ENCODE assay signal across 16 mouse cellular contexts in the genomic region with DNA sequence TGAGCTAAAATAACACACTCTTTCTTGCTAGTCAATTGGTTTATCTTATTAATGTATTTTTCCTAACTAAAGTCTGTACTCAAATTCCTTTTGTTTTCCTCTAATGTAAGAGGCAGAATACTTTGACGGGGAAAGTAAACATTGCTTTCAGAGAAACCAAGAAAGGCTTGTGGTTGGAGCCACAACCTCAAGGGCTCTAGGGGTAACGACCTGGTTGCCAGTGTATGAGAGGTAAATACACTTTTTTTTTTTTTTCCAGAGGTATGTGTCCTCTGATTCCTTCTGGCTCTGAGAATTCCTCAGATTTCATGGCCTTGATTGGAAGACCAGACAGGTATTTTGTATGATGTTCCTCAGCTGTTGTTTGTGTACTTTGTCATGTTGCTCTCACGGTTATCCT. TPM values are rescaled to one million over a fixed set of nuclear protein-coding genes. Genes with fewer than 3 reads are reported as not detected.
DNase-seq lines count a peak whose midpoint lies in the region; ATAC-seq lines count a peak whose summit lies in the region.
"Had no signal": no experiment of that assay in that cellular context is flagged by ENCODE, and none has a peak within 500 bp of the region (broad histone marks: within the 10 kb centered on the region; RNA-seq: fewer than 3 reads in every experiment).

No protein-coding gene starts in this region.

- 60% methylated on average over 3 of the region's 3 CpGs for WGBS in embryonic facial prominence, embryonic 13.5 days
- 79% methylated on average over 3 of the region's 3 CpGs for WGBS in embryonic facial prominence, embryonic 10.5 days
- 84% methylated on average over 3 of the region's 3 CpGs for WGBS in hindbrain, embryonic 15.5 days
- 84% methylated on average over 3 of the region's 3 CpGs for WGBS in midbrain, embryonic 14.5 days

- H3K4me1 ChIP-seq in embryonic facial prominence, embryonic 13.5 days = peaks cover 12% of the 10 kb centered on the region
- H3K4me1 ChIP-seq in embryonic facial prominence, embryonic 10.5 days = peaks cover 12% of the 10 kb centered on the region
- H3K4me1 ChIP-seq in hindbrain, embryonic 15.5 days (replicated peaks) = peaks cover 14% of the 10 kb centered on the region
- H3K4me1 ChIP-seq in midbrain, embryonic 14.5 days (ENCODE audit: control insufficient read depth, insufficient read depth, low read length) = peaks cover 10% of the 10 kb centered on the region
- H3K4me1 ChIP-seq: neural tube, embryonic 12.5 days had no signal

- H3K4me2 ChIP-seq in embryonic facial prominence, embryonic 13.5 days = peak overlapping the region; percentile 80; the same call in 1 of the 2 replicates
- H3K4me2 ChIP-seq in hindbrain, embryonic 15.5 days = peak overlapping the region; percentile 72
- H3K4me2 ChIP-seq in midbrain, embryonic 14.5 days (ENCODE audit: low read length) = peak overlapping the region; percentile 69

- H3K36me3 ChIP-seq in embryonic facial prominence, embryonic 13.5 days = 0 out of 2 replicates have a peak, but pooled peaks cover 7% of the 10 kb centered on the region
- no peaks in the 10 kb centered on the region for H3K36me3 ChIP-seq in embryonic facial prominence, embryonic 10.5 days (replicated peaks)
- no peaks in the 10 kb centered on the region for H3K36me3 ChIP-seq in hindbrain, embryonic 15.5 days
- 0 out of 2 replicates have a peak, but pooled peaks cover 3% of the 10 kb centered on the region for H3K36me3 ChIP-seq in midbrain, embryonic 14.5 days (ENCODE audit: control insufficient read depth, insufficient read depth, low read length)
- H3K36me3 ChIP-seq: heart, embryonic 15.5 days had no signal

- H3K9me3 ChIP-seq in embryonic facial prominence, embryonic 13.5 days = no peaks in the 10 kb centered on the region
- H3K9me3 ChIP-seq in embryonic facial prominence, embryonic 10.5 days = no peaks in the 10 kb centered on the region
- no peaks in the 10 kb centered on the region for H3K9me3 ChIP-seq in hindbrain, embryonic 15.5 days
- peaks cover 2% of the 10 kb centered on the region; the same call in 1 of the 2 replicates for H3K9me3 ChIP-seq in midbrain, embryonic 14.5 days (ENCODE audit: control insufficient read depth, low read length)
- H3K9me3 ChIP-seq: heart, embryonic 15.5 days; neural tube, embryonic 12.5 days had no signal

- DNase-seq in embryonic facial prominence, embryonic 10.5 days (ENCODE audit: low spot score) = no peak
- DNase-seq in lung, adult 18-20 months = peak; percentile 50 to 61
- no peak for DNase-seq in lung, postnatal 10 days
- no peak for DNase-seq in midbrain, embryonic 14.5 days
- DNase-seq in frontal cortex, adult 2 months (ENCODE audit: extremely low spot score in 1 of 2, low spot score in 1 of 2) = no peak
- DNase-seq: adrenal gland, postnatal 14 days; cerebellum, postnatal 14 days; retina, postnatal 1 day; spleen, adult 18-20 months; thymus, postnatal 36 days had no signal

- no peaks in the 10 kb centered on the region for H3K27me3 ChIP-seq in embryonic facial prominence, embryonic 13.5 days
- H3K27me3 ChIP-seq in embryonic facial prominence, embryonic 10.5 days (replicated peaks; ENCODE audit: low read depth, poor library complexity, severe bottlenecking) = no peaks in the 10 kb centered on the region
- no peaks in the 10 kb centered on the region for H3K27me3 ChIP-seq in hindbrain, embryonic 15.5 days
- H3K27me3 ChIP-seq in midbrain, embryonic 14.5 days (ENCODE audit: control insufficient read depth, insufficient read depth, low read length) = no peaks in the 10 kb centered on the region
- H3K27me3 ChIP-seq: heart, embryonic 15.5 days; neural tube, embryonic 12.5 days had no signal

- no peak for ATAC-seq in embryonic facial prominence, embryonic 13.5 days (ENCODE audit: insufficient number of reproducible peaks, insufficient read depth, low FRiP score, low TSS enrichment, low read depth)
- ATAC-seq in hindbrain, embryonic 15.5 days (ENCODE audit: low FRiP score, low read depth) = no peak
- no peak for ATAC-seq in midbrain, embryonic 14.5 days (ENCODE audit: low FRiP score, low TSS enrichment)
- ATAC-seq in CD4-positive, CD25-positive, alpha-beta regulatory T cell, adult 4 months = no peak

- H3K27ac ChIP-seq in embryonic facial prominence, embryonic 13.5 days = no peak overlapping the region
- H3K27ac ChIP-seq in embryonic facial prominence, embryonic 10.5 days (replicated peaks) = no peak overlapping the region
- no peak overlapping the region for H3K27ac ChIP-seq in hindbrain, embryonic 15.5 days (replicated peaks)
- no peak overlapping the region for H3K27ac ChIP-seq in midbrain, embryonic 14.5 days (replicated peaks; ENCODE audit: low read depth, low read length)
- H3K27ac ChIP-seq: heart, embryonic 15.5 days; neural tube, embryonic 12.5 days; stomach, postnatal 0 days had no signal

- no peak overlapping the region for H3K9ac ChIP-seq in embryonic facial prominence, embryonic 13.5 days
- no peak overlapping the region for H3K9ac ChIP-seq in hindbrain, embryonic 15.5 days
- H3K9ac ChIP-seq in midbrain, embryonic 14.5 days (replicated peaks; ENCODE audit: low read length) = no peak overlapping the region
- H3K9ac ChIP-seq: heart, embryonic 15.5 days; neural tube, embryonic 12.5 days had no signal

- H3K4me3 ChIP-seq in embryonic facial prominence, embryonic 13.5 days = no peak overlapping the region
- H3K4me3 ChIP-seq in embryonic facial prominence, embryonic 10.5 days = no peak overlapping the region
- H3K4me3 ChIP-seq in hindbrain, embryonic 15.5 days = 0 out of 2 replicates have a peak overlapping the region, but pooled peaks have one; percentile 78
- peak overlapping the region; percentile 62 for H3K4me3 ChIP-seq in midbrain, embryonic 14.5 days (replicated peaks; ENCODE audit: low read depth, low read length)

RNA-seq across cellular contexts. Expression of a gene that starts 2.0 kb away (rescaled TPM):
- polyA plus RNA-seq in embryonic facial prominence, embryonic 13.5 days (2015; fragmentation: Nextera tagmentation; extraction: Ambion mirVana) = 9.8 and 10.3 TPM in 2 replicates
- 7.4 and 7.5 TPM in 2 replicates for polyA plus RNA-seq in embryonic facial prominence, embryonic 10.5 days (2016; fragmentation: Nextera tagmentation; extraction: Ambion mirVana)
- polyA plus RNA-seq in hindbrain, embryonic 15.5 days (2015; fragmentation: Nextera tagmentation; extraction: Ambion mirVana) = 29.6 and 30.4 TPM in 2 replicates
- 19.4 and 20.1 TPM in 2 replicates for polyA plus RNA-seq in midbrain, embryonic 14.5 days (2014; fragmentation: Nextera tagmentation; extraction: Ambion mirVana)
- not detected for polyA plus RNA-seq in CD4-positive, CD25-positive, alpha-beta regulatory T cell, adult 4 months (2017; shearing (Covaris generic))
- polyA plus RNA-seq in frontal cortex, adult 2 months (2012; rRNA removed) = 23.8 and 31.2 TPM in 2 replicates

RNA-seq across cellular contexts. Expression of a gene that starts 32.2 kb away (rescaled TPM):
- polyA plus RNA-seq in embryonic facial prominence, embryonic 13.5 days (2015; fragmentation: Nextera tagmentation; extraction: Ambion mirVana) = 32.3 and 32.5 TPM in 2 replicates
- 21.0 and 22.1 TPM in 2 replicates for polyA plus RNA-seq in embryonic facial prominence, embryonic 10.5 days (2016; fragmentation: Nextera tagmentation; extraction: Ambion mirVana)
- 50.4 and 50.7 TPM in 2 replicates for polyA plus RNA-seq in hindbrain, embryonic 15.5 days (2015; fragmentation: Nextera tagmentation; extraction: Ambion mirVana)
- polyA plus RNA-seq in midbrain, embryonic 14.5 days (2014; fragmentation: Nextera tagmentation; extraction: Ambion mirVana) = 52.3 and 58.7 TPM in 2 replicates
- 10 to 100 TPM; 19.9 to 36.6 TPM for polyA plus RNA-seq in CD4-positive, CD25-positive, alpha-beta regulatory T cell, adult 4 months (2017; shearing (Covaris generic))
- 44.6 and 46.0 TPM in 2 replicates for polyA plus RNA-seq in frontal cortex, adult 2 months (2012; rRNA removed)

RNA-seq across cellular contexts. Expression of a gene that starts 55.5 kb away (rescaled TPM):
- 41.9 and 43.1 TPM in 2 replicates for polyA plus RNA-seq in embryonic facial prominence, embryonic 13.5 days (2015; fragmentation: Nextera tagmentation; extraction: Ambion mirVana)
- polyA plus RNA-seq in embryonic facial prominence, embryonic 10.5 days (2016; fragmentation: Nextera tagmentation; extraction: Ambion mirVana) = 42.8 and 44.9 TPM in 2 replicates
- 35.7 and 40.2 TPM in 2 replicates for polyA plus RNA-seq in hindbrain, embryonic 15.5 days (2015; fragmentation: Nextera tagmentation; extraction: Ambion mirVana)
- 37.3 and 45.1 TPM in 2 replicates for polyA plus RNA-seq in midbrain, embryonic 14.5 days (2014; fragmentation: Nextera tagmentation; extraction: Ambion mirVana)
- polyA plus RNA-seq in CD4-positive, CD25-positive, alpha-beta regulatory T cell, adult 4 months (2017; shearing (Covaris generic)) = 10 to 100 TPM; 13.9 to 14.6 TPM
- 24.8 and 25.8 TPM in 2 replicates for polyA plus RNA-seq in frontal cortex, adult 2 months (2012; rRNA removed)

Comparison
In these comparisons a context has a peak if more than half of its experiments do, and no peak if none do; other contexts are left out.
1. DNase-seq: peak in lung, adult 18-20 months (2 of 2); none in embryonic facial prominence, embryonic 10.5 days (single experiment), lung, postnatal 10 days (single experiment), midbrain, embryonic 14.5 days (single experiment) and frontal cortex, adult 2 months (0 of 2).
2. H3K4me3 ChIP-seq: peak in hindbrain, embryonic 15.5 days (single experiment) and midbrain, embryonic 14.5 days (single experiment); none in embryonic facial prominence, embryonic 13.5 days (single experiment) and embryonic facial prominence, embryonic 10.5 days (single experiment).
3. Peak in every context shown above with its lines, with median percentiles within 50 percentile points of each other: H3K4me2 ChIP-seq.